Mouse (Mus musculus): Measurements from ENCODE around the gene Exoc3l4. TPM values are rescaled to one million over a fixed set of nuclear protein-coding genes. Genes with fewer than 3 reads are reported as not detected.

The Exoc3l4 gene
- polyA plus RNA-seq (2017; shearing (Covaris generic)): not detected

DNA sequence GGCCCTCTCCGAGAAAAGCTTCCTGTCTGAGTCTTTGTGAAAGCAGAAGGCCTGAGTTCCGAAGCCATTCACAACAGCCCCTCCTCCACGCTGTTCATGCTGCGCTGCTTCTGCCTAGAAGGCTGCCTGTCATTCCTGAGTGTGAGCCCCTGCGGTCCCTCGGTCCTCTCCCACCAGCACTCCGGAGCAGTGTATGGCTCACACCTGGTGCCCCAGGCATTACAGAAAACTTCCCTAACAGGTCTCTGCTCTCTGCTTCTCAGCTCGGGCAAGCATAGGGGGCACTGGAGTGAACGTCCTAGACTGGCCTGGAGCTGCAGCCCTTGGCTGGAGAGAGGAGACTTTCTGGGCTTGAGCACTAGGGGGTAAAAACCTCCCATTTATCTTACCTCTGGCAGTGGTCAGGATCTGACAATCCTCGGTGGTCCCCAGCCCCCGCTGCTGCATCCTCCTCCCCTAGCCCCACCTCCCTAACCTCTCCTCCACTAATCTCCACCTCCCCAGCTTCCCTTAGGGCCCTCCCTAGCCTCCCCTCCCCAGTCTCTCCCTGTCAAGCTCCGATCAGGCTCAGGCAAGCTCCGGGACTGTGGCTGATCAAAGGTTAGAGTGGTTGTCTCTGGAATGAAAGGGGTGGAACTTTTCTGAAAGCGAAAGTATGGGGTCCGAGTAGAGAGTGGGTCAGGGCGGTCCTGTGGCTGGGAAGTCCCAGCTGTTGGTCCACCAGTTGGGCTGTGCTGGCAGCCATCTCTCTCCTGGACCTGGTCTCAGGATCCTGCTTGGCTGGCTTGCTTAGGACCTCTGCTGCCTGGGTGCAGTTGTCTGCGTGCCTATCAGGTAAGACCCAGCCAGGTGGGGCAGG, at the start of gene Exoc3l4:
TSS of gene Exoc3l4 (plus strand) at position 97 of the 859 bp plus-strand sequence.

DNA sequence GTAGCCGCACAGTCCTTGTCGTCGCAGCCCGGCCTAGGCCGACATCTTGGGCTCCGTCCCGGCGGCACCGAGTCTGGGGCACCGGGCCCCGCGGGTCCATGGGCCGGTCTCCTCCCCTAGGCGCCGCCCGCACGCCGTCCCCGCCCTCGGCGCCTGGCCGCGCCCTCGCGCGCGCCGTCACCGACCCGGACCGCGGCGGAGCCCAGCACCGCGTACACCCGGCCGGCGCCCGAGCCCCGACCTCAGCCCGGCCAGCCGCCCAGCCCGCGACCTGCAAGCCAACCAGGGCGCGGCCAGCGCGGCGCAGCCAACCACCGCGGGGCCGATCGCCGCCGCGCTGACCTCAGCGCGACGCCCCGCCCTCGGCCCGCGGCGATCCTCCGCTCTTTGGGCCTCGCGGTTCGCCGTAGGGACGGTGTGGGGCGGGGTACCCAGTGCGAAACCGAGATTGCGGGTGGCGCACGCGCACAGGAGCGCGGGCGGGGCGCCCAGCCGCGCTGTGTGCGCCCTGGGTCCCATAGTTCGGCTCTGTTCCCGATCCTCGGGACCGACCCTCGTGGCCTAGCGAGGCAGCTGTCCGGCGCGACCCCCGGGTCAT, 39.3 kb upstream of the Exoc3l4 start, which contains the start of gene Cdc42bpb:
TSS of gene Cdc42bpb (minus strand) at position 343 of the 598 bp plus-strand sequence.

DNA sequence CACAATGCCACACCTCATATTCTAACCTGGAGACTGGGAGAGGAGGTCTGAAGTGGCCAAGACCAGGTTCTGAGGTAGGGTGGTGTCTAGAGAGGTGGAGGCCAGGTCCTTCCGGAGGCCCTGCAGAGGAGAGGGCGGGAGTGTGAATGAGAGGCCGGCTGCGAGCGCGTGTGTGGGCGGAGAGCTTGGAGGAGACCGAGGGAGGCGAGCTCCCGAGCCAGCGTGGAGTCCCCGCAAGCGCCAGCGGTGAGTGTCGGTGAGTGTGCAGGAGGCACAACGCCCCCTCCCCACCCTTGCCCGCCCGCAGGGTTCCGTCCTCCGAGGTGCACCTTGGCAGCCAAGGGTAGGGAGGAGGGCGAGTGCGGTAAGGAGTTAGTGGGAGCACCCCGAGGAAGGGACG, 10.2 kb upstream of the Exoc3l4 start, which contains the start of gene Lbhd2:
TSS of gene Lbhd2 (plus strand) at position 188 of the 400 bp plus-strand sequence.

DNA sequence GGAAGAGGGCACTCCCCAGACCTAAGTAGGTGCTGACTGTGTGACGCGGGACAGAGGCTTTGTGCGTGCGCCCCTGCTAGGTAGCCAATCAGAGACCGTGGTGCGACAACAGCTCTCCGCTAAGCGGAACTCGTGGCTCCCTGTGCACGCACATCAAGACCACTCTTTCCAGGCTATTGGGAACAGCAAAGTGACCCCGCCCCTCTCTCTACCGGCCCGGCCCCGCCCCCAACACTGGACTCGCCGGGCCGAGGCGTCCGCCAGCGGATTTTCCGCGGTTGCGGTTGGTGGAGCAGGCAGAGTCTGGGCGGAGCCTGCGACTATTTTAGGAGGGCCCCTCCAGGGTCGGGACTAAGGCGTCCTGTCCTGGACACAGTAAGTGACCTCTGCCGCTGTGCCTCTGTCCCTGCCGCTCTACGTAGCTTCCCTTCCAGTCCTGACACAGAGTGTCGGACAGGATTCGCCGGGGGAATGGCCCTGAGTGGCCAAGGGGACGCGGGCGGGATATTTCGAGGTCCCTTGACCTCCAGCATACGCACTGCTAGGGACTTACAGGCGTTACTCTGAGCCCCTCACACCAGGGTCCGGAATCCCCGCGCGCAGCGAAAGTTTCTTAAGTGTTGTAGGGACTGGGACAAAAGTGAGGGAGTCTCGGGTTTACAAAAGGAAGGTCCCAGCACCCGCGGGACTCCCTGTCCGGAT, 25.6 kb downstream of the Exoc3l4 start, which contains the start of gene Tnfaip2:
TSS of gene Tnfaip2 (plus strand) at position 161 of the 702 bp plus-strand sequence.

Other genes with a start within 250 kb of the Exoc3l4 start
- gene 4930595D18Rik, start 232.5 kb upstream of the Exoc3l4 start, polyA plus RNA-seq (2017; shearing (Covaris generic)): 1.3 TPM
- gene Amn, start 145.9 kb upstream of the Exoc3l4 start, polyA plus RNA-seq (2017; shearing (Covaris generic)): 0.35 TPM
- 0.26 TPM for gene Cdc42bpb, start 39.3 kb upstream of the Exoc3l4 start, polyA plus RNA-seq (2017; shearing (Covaris generic))
- gene Lbhd2, start 10.2 kb upstream of the Exoc3l4 start, polyA plus RNA-seq (2017; shearing (Covaris generic)): not detected
- gene Tnfaip2, start 25.5 kb downstream of the Exoc3l4 start, polyA plus RNA-seq (2017; shearing (Covaris generic)): not detected
- gene Gm266, start 68.8 kb downstream of the Exoc3l4 start, polyA plus RNA-seq (2017; shearing (Covaris generic)): not detected
- 159 TPM for gene Eif5, start 121.0 kb downstream of the Exoc3l4 start, polyA plus RNA-seq (2017; shearing (Covaris generic))
- 13.5 TPM for gene Mark3, start 157.5 kb downstream of the Exoc3l4 start, polyA plus RNA-seq (2017; shearing (Covaris generic))